Mouse (Mus musculus) embryonic facial prominence, embryonic 11.5 days (tissue): Measurements from ENCODE around the gene Nox1. TPM values are rescaled to one million over a fixed set of nuclear protein-coding genes. Genes with fewer than 3 reads are reported as not detected.
"Not testable (repeated sequence)": the region's sequence is repeated elsewhere in the genome, so short reads cannot be mapped to it uniquely, and the experiment has no call there.

Experiments
- ATAC-seq: fragments of 200-750 bp; cut with Nextera tagmentation; replicated peaks from 2 replicates; pipeline ENCODE4 v1.8.0; 2017; ENCODE audit warnings: low read depth; ENCODE audit not compliant: insufficient number of reproducible peaks, low FRiP score, low TSS enrichment
- DNase-seq: peaks from one replicate; pipeline ENCODE4 v3.0.0-alpha.2; 2015; ENCODE audit warnings: low spot score
- H3K27ac ChIP-seq: fragments of 300-500 bp; sonication (generic); replicated peaks from 2 replicates; pipeline ENCODE4 v1.5.1; 2014; ENCODE audit warnings: mild to moderate bottlenecking, low read depth, low read length, control low read depth
- H3K27me3 ChIP-seq: fragments of 300-500 bp; sonication (generic); 2 replicates; pipeline ENCODE4 v1.6.1; 2014; ENCODE audit warnings: mild to moderate bottlenecking, low read length, moderate library complexity, mixed read lengths; ENCODE audit not compliant: control insufficient read depth, insufficient read depth
- H3K36me3 ChIP-seq: fragments of 300-500 bp; sonication (generic); replicated peaks from 2 replicates; pipeline ENCODE4 v1.6.1; 2014; ENCODE audit warnings: low read depth, mild to moderate bottlenecking, low read length, moderate library complexity, mixed read lengths; ENCODE audit not compliant: control insufficient read depth, insufficient read depth
- H3K4me1 ChIP-seq: fragments of 300-500 bp; sonication (generic); 2 replicates; pipeline ENCODE4 v1.6.1; 2014; ENCODE audit warnings: low read length, mixed read lengths; ENCODE audit not compliant: control insufficient read depth, insufficient read depth
- H3K4me2 ChIP-seq: fragments of 300-500 bp; sonication (generic); 2 replicates; pipeline ENCODE4 v1.6.1; 2014; ENCODE audit warnings: low read depth, mild to moderate bottlenecking, control low read depth, low read length, moderate library complexity
- H3K4me3 ChIP-seq: fragments of 300-500 bp; sonication (generic); 2 replicates; pipeline ENCODE4 v1.5.1; 2014; ENCODE audit warnings: low read depth, low read length, control low read depth
- H3K9ac ChIP-seq: fragments of 300-500 bp; sonication (generic); replicated peaks from 2 replicates; pipeline ENCODE4 v1.6.1; 2014; ENCODE audit warnings: mild to moderate bottlenecking, control low read depth, low read length
- H3K9me3 ChIP-seq: fragments of 300-500 bp; sonication (generic); replicated peaks from 2 replicates; pipeline ENCODE4 v1.6.1; 2016; ENCODE audit warnings: mild to moderate bottlenecking, low read length, inconsistent platforms, mixed read lengths; ENCODE audit not compliant: control insufficient read depth
- WGBS: fragments of 180-500 bp; shearing (Covaris S2); extraction: QIAGEN DNeasy Blood & Tissue Kit; methylation state at CpG from one replicate; pipeline ENCODE4 v1.1.7; 2014; 5-methylcytosine and 5-hydroxymethylcytosine counted together
- polyA plus RNA-seq: library from polyadenylated mRNA; unstranded; fragments of >200 nt; fragmentation: Nextera tagmentation; extraction: Ambion mirVana; gene quantifications from 2 replicates; pipeline ENCODE4 v1.2.1, GENCODE M21; 2014

Gene Nox1
- polyA plus RNA-seq, 1 experiment from 2014 or later, result not detected

GRCm38 (mm10) chrX:134218161-134218560 is 3.6 kb downstream of the Nox1 start:
- no peaks in the 10 kb centered on the region for H3K36me3 ChIP-seq
- H3K4me3 ChIP-seq, result no peak overlapping the region
- DNase-seq (no peak), ATAC-seq (no peak)
- no peaks in the 10 kb centered on the region for H3K27me3 ChIP-seq
- no peaks in the 10 kb centered on the region for H3K4me1 ChIP-seq
- H3K27ac ChIP-seq, result no peak overlapping the region
- H3K9ac ChIP-seq, result no peak overlapping the region
- no peaks in the 10 kb centered on the region for H3K9me3 ChIP-seq
- WGBS, result 69% methylated on average over 4 of the region's 4 CpGs
- H3K4me2 ChIP-seq, result no peak overlapping the region

GRCm38 (mm10) chrX:134211151-134211642 is 10.6 kb downstream of the Nox1 start:
- Histone ChIP-seq H3K36me3 (no peaks in the 10 kb centered on the region), H3K9me3 (no peaks in the 10 kb centered on the region), H3K27ac (no peak overlapping the region), H3K27me3 (no peaks in the 10 kb centered on the region), H3K4me1 (no peaks in the 10 kb centered on the region), H3K4me2 (no peak overlapping the region), H3K4me3 (no peak overlapping the region), H3K9ac (no peak overlapping the region)
- no peak for DNase-seq
- WGBS, result 83% methylated on average over 7 of the region's 7 CpGs
- ATAC-seq, result no peak

GRCm38 (mm10) chrX:134208491-134208890 is 13.3 kb downstream of the Nox1 start:
- Histone ChIP-seq H3K4me1 (no peaks in the 10 kb centered on the region), H3K9me3 (no peaks in the 10 kb centered on the region), H3K4me3 (no peak overlapping the region), H3K27ac (no peak overlapping the region), H3K9ac (no peak overlapping the region), H3K36me3 (no peaks in the 10 kb centered on the region), H3K27me3 (no peaks in the 10 kb centered on the region), H3K4me2 (no peak overlapping the region)
- DNase-seq (no peak), ATAC-seq (no peak)
- WGBS, result 73% methylated on average over 2 of the region's 2 CpGs

- H3K4me2 ChIP-seq, H3K36me3 ChIP-seq, DNase-seq, H3K4me1 ChIP-seq, H3K27ac ChIP-seq, H3K9ac ChIP-seq, H3K27me3 ChIP-seq, ATAC-seq, H3K9me3 ChIP-seq, H3K4me3 ChIP-seq: not testable (repeated sequence)
- 90% methylated on average over 9 of the region's 9 CpGs for WGBS
Observed at GRCm38 (mm10) chrX:134187201-134187600, 34.6 kb downstream of the Nox1 start, which contains the start of gene Arl13a. Arl13a (plus strand) TSS chrX:134187501.

GRCm38 (mm10) chrX:134174699-134175098 is 47.1 kb downstream of the Nox1 start:
- no peak overlapping the region for H3K9ac ChIP-seq
- 93% methylated on average over 1 of the region's 1 CpGs for WGBS
- no peaks in the 10 kb centered on the region for H3K9me3 ChIP-seq
- no peaks in the 10 kb centered on the region for H3K4me1 ChIP-seq
- no peaks in the 10 kb centered on the region for H3K36me3 ChIP-seq
- no peaks in the 10 kb centered on the region for H3K27me3 ChIP-seq
- H3K4me2 ChIP-seq, result no peak overlapping the region
- no peak overlapping the region for H3K4me3 ChIP-seq
- H3K27ac ChIP-seq, result no peak overlapping the region
- DNase-seq (no peak), ATAC-seq (no peak)

- 94% methylated on average over 1 of the region's 1 CpGs for WGBS
- H3K9me3 ChIP-seq, result no peaks in the 10 kb centered on the region
Observed at GRCm38 (mm10) chrX:134170584-134170983, 51.2 kb downstream of the Nox1 start.

GRCm38 (mm10) chrX:134163484-134163883 is 58.3 kb downstream of the Nox1 start:
- H3K36me3 ChIP-seq, result no peaks in the 10 kb centered on the region
- WGBS, result 46% methylated on average over 4 of the region's 4 CpGs
- no peak overlapping the region for H3K4me2 ChIP-seq
- H3K27ac ChIP-seq, result no peak overlapping the region
- no peak overlapping the region for H3K9ac ChIP-seq
- no peaks in the 10 kb centered on the region for H3K9me3 ChIP-seq
- no peaks in the 10 kb centered on the region; the same call in 1 of the 2 replicates for H3K27me3 ChIP-seq
- no peak for DNase-seq
- no peak for ATAC-seq
- no peak overlapping the region for H3K4me3 ChIP-seq
- H3K4me1 ChIP-seq, result no peaks in the 10 kb centered on the region

More at GRCm38 (mm10) chrX:134170584-134170983, 51.2 kb downstream of the Nox1 start:
- ATAC-seq (no peak), DNase-seq (no peak)
- no peaks in the 10 kb centered on the region for H3K4me1 ChIP-seq
- H3K4me2 ChIP-seq, result no peak overlapping the region
- H3K27me3 ChIP-seq, result no peaks in the 10 kb centered on the region
- H3K9ac ChIP-seq, result no peak overlapping the region
- H3K4me3 ChIP-seq, result no peak overlapping the region
- no peak overlapping the region for H3K27ac ChIP-seq
- no peaks in the 10 kb centered on the region for H3K36me3 ChIP-seq

- Histone ChIP-seq H3K27me3 (no peaks in the 10 kb centered on the region; the same call in 1 of the 2 replicates), H3K4me1 (no peaks in the 10 kb centered on the region), H3K9ac (no peak overlapping the region), H3K4me2 (peak overlapping the region; percentile 46), H3K36me3 (no peaks in the 10 kb centered on the region), H3K9me3 (no peaks in the 10 kb centered on the region), H3K27ac (no peak overlapping the region), H3K4me3 (peak overlapping the region; percentile 9)
- 27% methylated on average over 11 of the region's 11 CpGs for WGBS
- DNase-seq, result no peak
- no peak for ATAC-seq
Observed at GRCm38 (mm10) chrX:134162826-134163225, 58.9 kb downstream of the Nox1 start.
